Mouse (Mus musculus): ENCODE data around the gene Copb1.

Gene Copb1

GRCm38 (mm10) chr7:114253885-114254833 lies at the start of gene Copb1:
Gene Copb1 (minus strand): TSS chr7:114254711.
- DNase-seq (ENCODE audit: low spot score): peak; percentile 95

GRCm38 (mm10) chr7:114301293-114301782 lies 46.8 kb upstream of the Copb1 start:
- no peak for DNase-seq (ENCODE audit: low spot score)

- DNase-seq (ENCODE audit: low spot score): no peak
Observed at GRCm38 (mm10) chr7:114300782-114301181, 46.3 kb upstream of the Copb1 start.

GRCm38 (mm10) chr7:114299247-114299646 lies 44.7 kb upstream of the Copb1 start:
- no peak for DNase-seq (ENCODE audit: low spot score)

GRCm38 (mm10) chr7:114294698-114295097 lies 40.2 kb upstream of the Copb1 start:
- DNase-seq (ENCODE audit: low spot score): no peak

- DNase-seq (ENCODE audit: low spot score): no peak
Observed at GRCm38 (mm10) chr7:114293903-114294302, 39.4 kb upstream of the Copb1 start.

GRCm38 (mm10) chr7:114292501-114292971 lies 38.0 kb upstream of the Copb1 start:
- peak; percentile 81 for DNase-seq (ENCODE audit: low spot score)

GRCm38 (mm10) chr7:114291461-114292335 lies 37.2 kb upstream of the Copb1 start:
- DNase-seq (ENCODE audit: low spot score): no peak

- no peak for DNase-seq (ENCODE audit: low spot score)
Observed at GRCm38 (mm10) chr7:114290078-114290506, 35.6 kb upstream of the Copb1 start.

GRCm38 (mm10) chr7:114284296-114284910 lies 29.9 kb upstream of the Copb1 start:
- no peak for DNase-seq (ENCODE audit: low spot score)

GRCm38 (mm10) chr7:114283006-114283405 lies 28.5 kb upstream of the Copb1 start:
- no peak for DNase-seq (ENCODE audit: low spot score)

- no peak for DNase-seq (ENCODE audit: low spot score)
Observed at GRCm38 (mm10) chr7:114281671-114282070, 27.2 kb upstream of the Copb1 start.

GRCm38 (mm10) chr7:114276005-114276752 lies 21.7 kb upstream of the Copb1 start, which contains the start of gene Psma1:
Gene Psma1 (minus strand): TSS chr7:114276118.
- DNase-seq (ENCODE audit: low spot score): peak; percentile 96

- DNase-seq (ENCODE audit: low spot score): no peak
Observed at GRCm38 (mm10) chr7:114275372-114276004, 21.0 kb upstream of the Copb1 start.

GRCm38 (mm10) chr7:114268446-114268845 lies 13.9 kb upstream of the Copb1 start:
- no peak for DNase-seq (ENCODE audit: low spot score)

GRCm38 (mm10) chr7:114251684-114252083 lies 2.8 kb downstream of the Copb1 start:
- no peak for DNase-seq (ENCODE audit: low spot score)

GRCm38 (mm10) chr7:114233980-114234379 lies 20.5 kb downstream of the Copb1 start:
- DNase-seq (ENCODE audit: low spot score): no peak

GRCm38 (mm10) chr7:114232982-114233381 lies 21.5 kb downstream of the Copb1 start:
- DNase-seq (ENCODE audit: low spot score): no peak

- DNase-seq (ENCODE audit: low spot score): no peak
Observed at GRCm38 (mm10) chr7:114231857-114232256, 22.7 kb downstream of the Copb1 start.

GRCm38 (mm10) chr7:114226521-114226920 lies 28.0 kb downstream of the Copb1 start:
- no peak for DNase-seq (ENCODE audit: low spot score)
